Mouse (Mus musculus) liver, adult 10 weeks (tissue): ENCODE data around the gene Gm26727. TPM values are rescaled to one million over a fixed set of nuclear protein-coding genes. Genes with fewer than 3 reads are reported as not detected.

Experiments
- polyA plus RNA-seq: library from polyadenylated mRNA; stranded (reverse); fragments of 350-450 nt; fragmentation: Illumina TruSeq; extraction: RNeasy Lipid Tissue Mini Kit (QIAGEN cat#74804); gene quantifications from one replicate; pipeline ENCODE4 v1.2.3, GENCODE M21; 2014; ENCODE audit warnings: low read depth, low replicate concordance

Gene Gm26727
- polyA plus RNA-seq, result not detected

GRCm38 (mm10) chr2:67433081-67433480 lies at the start of gene Gm26727:
TSS of gene Gm26727 (minus strand) at chr2:67433181.

GRCm38 (mm10) chr2:67445780-67446179 lies 12.8 kb upstream of the Gm26727 start, which contains the start of gene Xirp2:
TSS of gene Xirp2 (plus strand) at chr2:67446002.

GRCm38 (mm10) chr2:67413425-67413824 lies 19.6 kb downstream of the Gm26727 start, which contains the start of gene Gm21830:
TSS of gene Gm21830 (plus strand) at chr2:67413725.

Other genes starting within 250 kb of the Gm26727 start
- gene Gm21830, start 19.5 kb downstream of the Gm26727 start, polyA plus RNA-seq, result not detected
- not detected for gene Xirp2, start 12.8 kb upstream of the Gm26727 start, polyA plus RNA-seq
- 43.9 TPM for gene B3galt1, start 132.7 kb upstream of the Gm26727 start, polyA plus RNA-seq